Mouse (Mus musculus): ENCODE data around the gene Arap1. TPM values are rescaled to one million over a fixed set of nuclear protein-coding genes. Genes with fewer than 3 reads are reported as not detected.

The Arap1 gene
- polyA plus RNA-seq, 1 experiment: 31.5 TPM

GRCm38 (mm10) chr7:101349861-101350260 is 2.0 kb downstream of the Arap1 start:
- Histone ChIP-seq H3K36me3 (ENCODE audit: control insufficient read depth, insufficient read depth, low read length, poor library complexity, severe bottlenecking) (no peaks in the 10 kb centered on the region), H3K27ac (ENCODE audit: insufficient read depth, low read length) (no peak overlapping the region), H3K9ac (ENCODE audit: low read depth, poor library complexity, severe bottlenecking) (no peak overlapping the region), H3K4me1 (ENCODE audit: control insufficient read depth, insufficient read depth, low read length) (peaks cover 7% of the 10 kb centered on the region), H3K9me3 (replicated peaks; ENCODE audit: control insufficient read depth, insufficient read depth, low read length, poor library complexity, severe bottlenecking) (no peaks in the 10 kb centered on the region), H3K4me3 (ENCODE audit: low read depth, low read length) (no peak overlapping the region), H3K27me3 (ENCODE audit: control insufficient read depth, insufficient read depth, low read length, poor library complexity, severe bottlenecking) (no peaks in the 10 kb centered on the region)
- TF ChIP-seq EP300 (IDR thresholded peaks at IDR 0.05; ENCODE audit: insufficient read depth, low read depth, low read length): no peak

- TF ChIP-seq EP300 (IDR thresholded peaks at IDR 0.05; ENCODE audit: insufficient read depth, low read depth, low read length): no peak
- no peak for TF ChIP-seq POLR2A (IDR thresholded peaks at IDR 0.05; ENCODE audit: insufficient read depth, low read length)
- TF ChIP-seq CTCF (IDR thresholded peaks at IDR 0.05; ENCODE audit: low read depth, low read length): no peak
- Histone ChIP-seq H3K9me3 (replicated peaks; ENCODE audit: control insufficient read depth, insufficient read depth, low read length, poor library complexity, severe bottlenecking) (no peaks in the 10 kb centered on the region), H3K27ac (ENCODE audit: insufficient read depth, low read length) (no peak overlapping the region), H3K9ac (ENCODE audit: low read depth, poor library complexity, severe bottlenecking) (no peak overlapping the region), H3K4me1 (ENCODE audit: control insufficient read depth, insufficient read depth, low read length) (peaks cover 2% of the 10 kb centered on the region), H3K27me3 (ENCODE audit: control insufficient read depth, insufficient read depth, low read length, poor library complexity, severe bottlenecking) (no peaks in the 10 kb centered on the region), H3K36me3 (ENCODE audit: control insufficient read depth, insufficient read depth, low read length, poor library complexity, severe bottlenecking) (no peaks in the 10 kb centered on the region), H3K4me3 (ENCODE audit: low read depth, low read length) (no peak overlapping the region)
Measured at GRCm38 (mm10) chr7:101352404-101352803, 4.5 kb downstream of the Arap1 start.

GRCm38 (mm10) chr7:101354423-101354822 is 6.6 kb downstream of the Arap1 start:
- H3K4me1 ChIP-seq (ENCODE audit: control insufficient read depth, insufficient read depth, low read length): peaks cover 4% of the 10 kb centered on the region
- H3K9me3 ChIP-seq (replicated peaks; ENCODE audit: control insufficient read depth, insufficient read depth, low read length, poor library complexity, severe bottlenecking): no peaks in the 10 kb centered on the region
- TF ChIP-seq POLR2A (IDR thresholded peaks at IDR 0.05; ENCODE audit: insufficient read depth, low read length) (no peak), EP300 (IDR thresholded peaks at IDR 0.05; ENCODE audit: insufficient read depth, low read depth, low read length) (no peak), CTCF (IDR thresholded peaks at IDR 0.05; ENCODE audit: low read depth, low read length) (no peak)
- H3K9ac ChIP-seq (ENCODE audit: low read depth, poor library complexity, severe bottlenecking): no peak overlapping the region
- no peaks in the 10 kb centered on the region for H3K27me3 ChIP-seq (ENCODE audit: control insufficient read depth, insufficient read depth, low read length, poor library complexity, severe bottlenecking)
- no peak overlapping the region for H3K27ac ChIP-seq (ENCODE audit: insufficient read depth, low read length)
- H3K36me3 ChIP-seq (ENCODE audit: control insufficient read depth, insufficient read depth, low read length, poor library complexity, severe bottlenecking): no peaks in the 10 kb centered on the region
- no peak overlapping the region for H3K4me3 ChIP-seq (ENCODE audit: low read depth, low read length)

- no peaks in the 10 kb centered on the region for H3K36me3 ChIP-seq (ENCODE audit: control insufficient read depth, insufficient read depth, low read length, poor library complexity, severe bottlenecking)
- H3K9me3 ChIP-seq (replicated peaks; ENCODE audit: control insufficient read depth, insufficient read depth, low read length, poor library complexity, severe bottlenecking): no peaks in the 10 kb centered on the region
- H3K27me3 ChIP-seq (ENCODE audit: control insufficient read depth, insufficient read depth, low read length, poor library complexity, severe bottlenecking): no peaks in the 10 kb centered on the region
- H3K27ac ChIP-seq (ENCODE audit: insufficient read depth, low read length): no peak overlapping the region
- H3K9ac ChIP-seq (ENCODE audit: low read depth, poor library complexity, severe bottlenecking): no peak overlapping the region
- TF ChIP-seq CTCF (IDR thresholded peaks at IDR 0.05; ENCODE audit: low read depth, low read length) (no peak), POLR2A (IDR thresholded peaks at IDR 0.05; ENCODE audit: insufficient read depth, low read length) (no peak), EP300 (IDR thresholded peaks at IDR 0.05; ENCODE audit: insufficient read depth, low read depth, low read length) (no peak)
- peaks cover 4% of the 10 kb centered on the region for H3K4me1 ChIP-seq (ENCODE audit: control insufficient read depth, insufficient read depth, low read length)
- H3K4me3 ChIP-seq (ENCODE audit: low read depth, low read length): no peak overlapping the region
Measured at GRCm38 (mm10) chr7:101355551-101356100, 7.8 kb downstream of the Arap1 start.

GRCm38 (mm10) chr7:101356868-101357267 is 9.0 kb downstream of the Arap1 start:
- Histone ChIP-seq H3K9me3 (replicated peaks; ENCODE audit: control insufficient read depth, insufficient read depth, low read length, poor library complexity, severe bottlenecking) (no peaks in the 10 kb centered on the region), H3K27ac (ENCODE audit: insufficient read depth, low read length) (no peak overlapping the region), H3K9ac (ENCODE audit: low read depth, poor library complexity, severe bottlenecking) (no peak overlapping the region), H3K27me3 (ENCODE audit: control insufficient read depth, insufficient read depth, low read length, poor library complexity, severe bottlenecking) (no peaks in the 10 kb centered on the region), H3K4me3 (ENCODE audit: low read depth, low read length) (no peak overlapping the region), H3K4me1 (ENCODE audit: control insufficient read depth, insufficient read depth, low read length) (peaks cover 4% of the 10 kb centered on the region), H3K36me3 (ENCODE audit: control insufficient read depth, insufficient read depth, low read length, poor library complexity, severe bottlenecking) (no peaks in the 10 kb centered on the region)
- TF ChIP-seq CTCF (IDR thresholded peaks at IDR 0.05; ENCODE audit: low read depth, low read length): no peak
- no peak for TF ChIP-seq EP300 (IDR thresholded peaks at IDR 0.05; ENCODE audit: insufficient read depth, low read depth, low read length)
- no peak for TF ChIP-seq POLR2A (IDR thresholded peaks at IDR 0.05; ENCODE audit: insufficient read depth, low read length)

GRCm38 (mm10) chr7:101360406-101360805 is 12.5 kb downstream of the Arap1 start:
- Histone ChIP-seq H3K9me3 (replicated peaks; ENCODE audit: control insufficient read depth, insufficient read depth, low read length, poor library complexity, severe bottlenecking) (no peaks in the 10 kb centered on the region), H3K27me3 (ENCODE audit: control insufficient read depth, insufficient read depth, low read length, poor library complexity, severe bottlenecking) (no peaks in the 10 kb centered on the region), H3K27ac (ENCODE audit: insufficient read depth, low read length) (no peak overlapping the region), H3K4me1 (ENCODE audit: control insufficient read depth, insufficient read depth, low read length) (peaks cover 6% of the 10 kb centered on the region), H3K4me3 (ENCODE audit: low read depth, low read length) (no peak overlapping the region), H3K9ac (ENCODE audit: low read depth, poor library complexity, severe bottlenecking) (no peak overlapping the region), H3K36me3 (ENCODE audit: control insufficient read depth, insufficient read depth, low read length, poor library complexity, severe bottlenecking) (no peaks in the 10 kb centered on the region)
- TF ChIP-seq EP300 (IDR thresholded peaks at IDR 0.05; ENCODE audit: insufficient read depth, low read depth, low read length): no peak
- no peak for TF ChIP-seq CTCF (IDR thresholded peaks at IDR 0.05; ENCODE audit: low read depth, low read length)
- no peak for TF ChIP-seq POLR2A (IDR thresholded peaks at IDR 0.05; ENCODE audit: insufficient read depth, low read length)
